Mouse (Mus musculus) cortical plate, adult 2 months (tissue): ENCODE data around the gene Fam53a.

Experiments used
- CTCF ChIP-seq: fragments of 200-500 bp; IDR thresholded peaks from 2 replicates; pipeline ENCODE4 v1.5.1; 2011; ENCODE audit warnings: mild to moderate bottlenecking, control low read depth, low read length; ENCODE audit not compliant: insufficient read depth; ENCODE audit errors: extremely low read depth
- POLR2A ChIP-seq: fragments of 200-500 bp; IDR thresholded peaks from 2 replicates; pipeline ENCODE4 v1.6.1; 2011; ENCODE audit warnings: mild to moderate bottlenecking, low read length, control low read depth; ENCODE audit not compliant: insufficient read depth; ENCODE audit errors: extremely low read depth

DNA sequence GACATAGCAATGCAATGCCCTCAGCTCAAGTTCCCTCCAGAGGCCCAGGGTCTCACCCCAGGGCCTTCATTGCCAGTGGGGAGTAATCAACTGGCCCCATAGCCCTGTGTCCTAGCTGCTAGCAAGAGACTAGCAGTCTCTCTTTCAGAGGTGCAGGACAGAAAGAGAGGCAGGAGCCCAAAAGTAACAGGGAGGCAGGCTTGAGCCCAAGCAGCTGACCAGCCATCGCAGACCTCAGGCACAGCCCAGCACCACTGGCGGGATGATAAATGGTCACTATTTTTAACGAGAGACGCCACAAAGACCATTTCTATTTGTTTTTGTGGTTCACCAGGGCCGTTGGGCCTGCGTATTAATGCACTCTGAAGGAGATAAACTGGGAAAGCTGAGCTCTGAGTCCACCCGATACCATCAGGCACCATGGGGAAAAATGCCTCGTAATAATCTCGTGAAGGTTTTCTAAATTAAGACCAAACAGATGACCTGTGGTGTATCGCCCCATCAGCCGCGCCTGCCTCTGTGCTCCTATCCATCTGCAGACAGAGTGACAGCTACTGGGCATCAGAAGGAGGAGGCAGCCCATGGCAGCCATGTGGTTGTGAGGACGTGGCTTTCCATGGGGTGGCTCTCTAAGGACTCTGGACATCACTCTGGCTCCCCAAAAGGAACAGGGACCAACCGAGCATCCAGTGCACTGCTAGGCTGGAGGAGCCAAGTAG is 73.0 kb downstream of the Fam53a start:
- no peak for TF ChIP-seq POLR2A
- TF ChIP-seq CTCF, result no peak
